Mouse (Mus musculus): ENCODE data around the gene Prkag1. TPM values are rescaled to one million over a fixed set of nuclear protein-coding genes. Genes with fewer than 3 reads are reported as not detected.
A peak's percentile ranks its signal among the peaks of the same experiment; 100 is the strongest.
"Not testable (repeated sequence)": the region's sequence is repeated elsewhere in the genome, so short reads cannot be mapped to it uniquely, and the experiment has no call there.

Prkag1 gene
- total and polyA plus RNA-seq, 2 experiments from 2014 or later = 48.3 to 58.4 TPM

DNA sequence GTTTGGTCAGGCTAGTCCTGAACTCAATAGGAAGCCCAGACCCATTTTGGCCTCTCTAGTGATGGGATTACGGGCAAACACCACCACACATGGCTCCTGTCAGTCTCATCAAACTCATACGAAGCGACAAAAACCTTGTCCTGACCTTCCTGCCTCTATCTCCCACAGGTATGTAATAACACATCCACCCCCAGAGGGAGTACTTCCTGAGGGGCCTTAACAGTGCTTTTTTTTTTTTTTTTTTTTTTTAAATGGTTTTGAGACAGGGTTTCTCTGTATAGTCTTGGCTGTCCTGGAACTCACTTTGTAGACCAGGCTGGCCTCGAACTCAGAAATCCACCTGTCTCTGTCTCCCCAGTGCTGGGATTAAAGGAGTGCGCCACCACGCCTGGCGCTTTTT, 13.2 kb downstream of the Prkag1 start:
- Histone ChIP-seq H3K9ac (no peak overlapping the region), H3K27me3 (ENCODE audit: insufficient read depth, low read length) (no peaks in the 10 kb centered on the region), H3K4me2 (ENCODE audit: low read depth) (no peak overlapping the region), H3K27ac (ENCODE audit: low read depth, low read length) (no peak overlapping the region), H3K9me3 (ENCODE audit: low read length) (no peaks in the 10 kb centered on the region), H3K4me3 (ENCODE audit: low read depth, low read length) (no peak overlapping the region), H3K36me3 (ENCODE audit: insufficient read depth) (peaks cover 24% of the 10 kb centered on the region), H3K4me1 (ENCODE audit: insufficient read depth) (no peaks in the 10 kb centered on the region)
- ATAC-seq = no peak
- WGBS = 90% methylated on average over 7 of the region's 7 CpGs
- TF ChIP-seq CTCF (IDR thresholded peaks at IDR 0.05; ENCODE audit: low read depth) = no peak
- no peak for DNase-seq

- Histone ChIP-seq H3K4me2 (ENCODE audit: low read depth) (no peak overlapping the region), H3K27me3 (ENCODE audit: insufficient read depth, low read length) (peaks cover 22% of the 10 kb centered on the region), H3K27ac (ENCODE audit: low read depth, low read length) (no peak overlapping the region), H3K9ac (no peak overlapping the region), H3K4me3 (ENCODE audit: low read depth, low read length) (no peak overlapping the region), H3K9me3 (ENCODE audit: low read length) (no peaks in the 10 kb centered on the region), H3K36me3 (ENCODE audit: insufficient read depth) (peaks cover 27% of the 10 kb centered on the region), H3K4me1 (ENCODE audit: insufficient read depth) (peaks cover 10% of the 10 kb centered on the region; the same call in 1 of the 2 replicates)
- WGBS = 86% methylated on average over 20 of the region's 20 CpGs
- ATAC-seq = no peak
- TF ChIP-seq CTCF (IDR thresholded peaks at IDR 0.05; ENCODE audit: low read depth) = no peak
- DNase-seq = no peak
Observed at GRCm38 (mm10) chr15:98812741-98813424, 18.4 kb downstream of the Prkag1 start.

DNA sequence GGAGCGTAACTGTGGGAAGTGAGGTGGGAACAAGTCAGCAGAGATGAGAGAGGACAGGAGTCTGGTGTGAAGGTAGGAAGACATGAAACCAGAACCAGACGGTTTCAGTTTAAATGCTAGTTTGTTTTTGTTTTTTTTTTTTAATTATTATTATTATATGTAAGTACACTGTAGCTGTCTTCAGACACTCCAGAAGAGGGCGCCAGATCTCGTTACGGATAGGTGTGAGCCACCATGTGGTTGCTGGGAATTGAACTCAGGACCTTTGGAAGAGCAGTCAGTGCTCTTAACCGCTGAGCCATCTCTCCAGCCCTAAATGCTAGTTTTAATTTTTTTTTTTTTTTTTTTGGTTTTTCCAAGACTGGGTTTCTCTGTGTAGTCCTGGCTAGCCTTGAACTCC, 21.1 kb downstream of the Prkag1 start:
- 73% methylated on average over 6 of the region's 6 CpGs for WGBS
- not testable (repeated sequence) for DNase-seq; ATAC-seq; H3K9ac ChIP-seq; H3K27ac ChIP-seq (ENCODE audit: low read depth, low read length); H3K4me2 ChIP-seq (ENCODE audit: low read depth); H3K4me3 ChIP-seq (ENCODE audit: low read depth, low read length); H3K9me3 ChIP-seq (ENCODE audit: low read length)
- Histone ChIP-seq H3K4me1 (ENCODE audit: insufficient read depth) (peaks cover 10% of the 10 kb centered on the region; the same call in 1 of the 2 replicates), H3K27me3 (ENCODE audit: insufficient read depth, low read length) (peaks cover 41% of the 10 kb centered on the region), H3K36me3 (ENCODE audit: insufficient read depth) (peaks cover 20% of the 10 kb centered on the region)

DNA sequence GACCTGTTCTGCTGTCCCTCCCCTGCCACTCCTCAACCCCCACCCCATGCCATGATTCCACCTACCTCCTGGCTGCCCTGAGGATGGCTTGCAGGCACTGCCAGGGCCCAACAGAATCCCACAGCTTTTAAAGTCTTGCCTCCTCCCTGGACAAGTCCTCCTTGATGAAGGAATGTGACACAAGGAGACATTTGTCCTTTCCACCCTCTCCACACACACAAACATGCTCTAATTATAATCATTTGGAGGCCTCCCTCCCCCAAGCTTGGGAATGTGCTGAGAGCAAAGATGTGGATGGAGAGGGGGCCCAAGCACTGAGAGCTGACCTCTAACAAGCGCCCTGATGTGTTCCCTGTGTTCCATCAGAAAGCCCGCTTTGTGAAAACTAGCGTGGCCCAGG, 21.9 kb downstream of the Prkag1 start, which contains the start of gene Ddn:
Ddn (minus strand) TSS at position 101 of the 400 bp plus-strand sequence.
- H3K9ac ChIP-seq = peak within 1 kb of the TSS; percentile 52
- TF ChIP-seq CTCF (IDR thresholded peaks at IDR 0.05; ENCODE audit: low read depth) = no peak
- WGBS = 44% methylated on average over 3 of the region's 3 CpGs

GRCm38 (mm10) chr15:98808651-98809134, 22.6 kb downstream of the Prkag1 start:
- Histone ChIP-seq H3K4me1 (ENCODE audit: insufficient read depth) (peaks cover 10% of the 10 kb centered on the region; the same call in 1 of the 2 replicates), H3K27ac (ENCODE audit: low read depth, low read length) (peak overlapping the region; percentile 72), H3K9ac (peak overlapping the region; percentile 52), H3K4me3 (ENCODE audit: low read depth, low read length) (peak overlapping the region; percentile 44; the same call in 1 of the 2 replicates), H3K27me3 (ENCODE audit: insufficient read depth, low read length) (peaks cover 54% of the 10 kb centered on the region), H3K4me2 (ENCODE audit: low read depth) (peak overlapping the region; percentile 85), H3K36me3 (ENCODE audit: insufficient read depth) (peaks cover 11% of the 10 kb centered on the region), H3K9me3 (ENCODE audit: low read length) (no peaks in the 10 kb centered on the region)
- no peak for TF ChIP-seq CTCF (IDR thresholded peaks at IDR 0.05; ENCODE audit: low read depth)
- DNase-seq = peak; percentile 76
- ATAC-seq = peak; percentile 61
- whole genome bisulfite sequencing = 5% methylated on average over 6 of the region's 6 CpGs

More for the DNA sequence above, 21.9 kb downstream of the Prkag1 start, which contains the start of gene Ddn:
- peak within 1 kb of the TSS; percentile 44 for H3K4me3 ChIP-seq (ENCODE audit: low read depth, low read length)
- peaks cover 18% of the 10 kb centered on the region for H3K36me3 ChIP-seq (ENCODE audit: insufficient read depth)
- ATAC-seq (no peak), DNase-seq (no peak)
- peak within 1 kb of the TSS; percentile 85 for H3K4me2 ChIP-seq (ENCODE audit: low read depth)
- peaks cover 49% of the 10 kb centered on the region for H3K27me3 ChIP-seq (ENCODE audit: insufficient read depth, low read length)
- H3K27ac ChIP-seq (ENCODE audit: low read depth, low read length) = peak within 1 kb of the TSS; percentile 72
- peaks cover 10% of the 10 kb centered on the region; the same call in 1 of the 2 replicates for H3K4me1 ChIP-seq (ENCODE audit: insufficient read depth)
- no peaks in the 10 kb centered on the region for H3K9me3 ChIP-seq (ENCODE audit: low read length)

GRCm38 (mm10) chr15:98807895-98808650, 23.2 kb downstream of the Prkag1 start:
- H3K27me3 ChIP-seq (ENCODE audit: insufficient read depth, low read length) = peaks cover 60% of the 10 kb centered on the region
- H3K36me3 ChIP-seq (ENCODE audit: insufficient read depth) = peaks cover 6% of the 10 kb centered on the region
- DNase-seq = peak; percentile 89
- WGBS = 1% methylated on average over 34 of the region's 34 CpGs
- peak overlapping the region; percentile 44 for H3K4me3 ChIP-seq (ENCODE audit: low read depth, low read length)
- H3K9me3 ChIP-seq (ENCODE audit: low read length) = no peaks in the 10 kb centered on the region
- H3K9ac ChIP-seq = peak overlapping the region; percentile 52
- TF ChIP-seq CTCF (IDR thresholded peaks at IDR 0.05; ENCODE audit: low read depth) = peak; percentile 18; the same call in 1 of the 2 replicates
- H3K4me2 ChIP-seq (ENCODE audit: low read depth) = peak overlapping the region; percentile 85
- H3K27ac ChIP-seq (ENCODE audit: low read depth, low read length) = peak overlapping the region; percentile 72
- peaks cover 10% of the 10 kb centered on the region; the same call in 1 of the 2 replicates for H3K4me1 ChIP-seq (ENCODE audit: insufficient read depth)
- ATAC-seq = peak; percentile 77

Data from forebrain, postnatal 0 days (tissue).